Mouse (Mus musculus) layer of hippocampus, adult 2 months (tissue): ENCODE measurements around the gene Axl. TPM values are rescaled to one million over a fixed set of nuclear protein-coding genes. Genes with fewer than 3 reads are reported as not detected.
"Not testable (repeated sequence)": the region's sequence is repeated elsewhere in the genome, so short reads cannot be mapped to it uniquely, and the experiment has no call there.

Experiments used
- DNase-seq, 2 experiments: peaks; one replicate each; pipeline ENCODE4 v3.0.0; 2022; ENCODE audit warnings: low spot score in 2 of 2
- H3K27ac ChIP-seq: fragments of 200-600 bp; 2 replicates; pipeline ENCODE4 v1.8.1; 2022
- H3K4me3 ChIP-seq: fragments of 200-600 bp; 2 replicates; pipeline ENCODE4 v1.8.1; 2022; ENCODE audit warnings: mild to moderate bottlenecking
- CTCF ChIP-seq: fragments of 200-600 bp; conservative IDR thresholded peaks from 2 replicates; pipeline ENCODE4 v1.8.1; 2022; ENCODE audit warnings: antibody characterized with exemption, mild to moderate bottlenecking, moderate library complexity
- total RNA-seq, 2 experiments: library from RNA; stranded (reverse); gene quantifications; 2 replicates each; pipeline ENCODE4 v1.2.3; 2021

Axl gene
- total RNA-seq, 2 experiments from 2014 or later, result 36.6 to 41.1 TPM

DNA sequence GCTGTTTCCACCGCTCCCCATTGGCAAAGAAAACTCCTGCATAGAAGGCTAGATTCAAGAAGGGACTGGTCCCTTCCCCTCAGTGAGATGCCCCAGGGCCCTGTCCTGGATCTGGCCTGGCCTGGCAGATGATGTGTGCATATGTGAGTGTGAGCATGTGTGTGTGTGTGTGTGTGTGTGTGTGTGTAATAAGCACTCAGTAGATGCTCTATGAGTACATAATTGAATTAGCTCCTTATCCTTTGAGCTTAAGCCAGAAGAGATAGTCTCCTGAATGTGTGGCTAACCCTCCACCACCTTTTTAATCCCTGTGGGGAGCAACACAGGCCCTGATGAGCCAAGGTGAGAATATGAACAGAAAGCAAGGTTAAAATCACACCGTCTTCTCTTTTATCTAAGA lies 23.2 kb upstream of the Axl start:
- no peak for TF ChIP-seq CTCF
- no peak overlapping the region for H3K27ac ChIP-seq
- DNase-seq, result no peak

GRCm38 (mm10) chr7:25805631-25806343 lies 17.3 kb upstream of the Axl start:
- TF ChIP-seq CTCF, result peak; percentile 91
- Histone ChIP-seq H3K4me3 (peak overlapping the region; percentile 56), H3K27ac (peak overlapping the region; percentile 43; the same call in 1 of the 2 replicates)
- peak; percentile 88 to 96 for DNase-seq

More for the DNA sequence above, 23.2 kb upstream of the Axl start:
- no peak overlapping the region for H3K4me3 ChIP-seq

DNA sequence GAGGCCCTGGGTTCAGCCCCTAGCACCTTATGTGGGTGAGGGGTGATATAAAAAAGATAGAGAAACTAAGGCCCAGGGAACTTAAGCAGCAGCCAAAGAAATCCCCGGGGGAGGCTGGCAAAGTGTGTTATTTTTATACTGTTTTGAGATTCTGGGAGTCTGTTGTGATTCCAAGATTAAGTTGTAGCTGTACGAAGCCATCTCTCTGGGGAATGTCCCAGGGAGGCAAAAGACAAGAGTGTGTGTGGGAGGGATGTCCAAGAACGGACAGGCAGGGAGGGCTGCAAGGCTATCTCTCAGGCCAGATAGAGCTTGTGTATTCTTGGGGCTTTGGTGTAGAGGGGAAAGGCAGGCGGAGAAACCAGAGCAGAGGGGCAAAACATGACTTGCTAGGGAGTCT lies 16.3 kb upstream of the Axl start:
- no peak for TF ChIP-seq CTCF
- H3K4me3 ChIP-seq, result no peak overlapping the region
- no peak overlapping the region for H3K27ac ChIP-seq
- DNase-seq, result no peak

DNA sequence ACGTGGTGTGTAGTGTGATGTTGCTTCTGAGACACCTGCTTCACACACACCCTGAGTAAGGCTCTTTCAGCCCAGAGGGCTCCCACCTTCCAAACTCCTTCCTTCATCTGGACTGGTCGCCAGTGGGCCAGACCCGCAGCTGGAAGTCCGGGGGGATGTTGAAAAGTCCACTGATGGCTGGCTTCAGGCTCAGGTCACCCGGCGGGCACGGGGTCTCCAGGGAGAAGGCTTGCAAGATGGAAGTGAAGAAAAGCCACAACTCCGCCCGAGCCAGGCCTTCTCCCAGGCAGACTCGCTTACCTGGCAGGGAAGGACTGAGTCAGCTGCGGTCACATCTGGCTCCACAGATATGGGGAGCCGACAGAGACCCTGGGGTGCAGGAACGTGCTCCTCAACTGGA lies 15.0 kb upstream of the Axl start:
- TF ChIP-seq CTCF, result no peak
- H3K27ac ChIP-seq, result no peak overlapping the region
- no peak for DNase-seq
- no peak overlapping the region for H3K4me3 ChIP-seq

DNA sequence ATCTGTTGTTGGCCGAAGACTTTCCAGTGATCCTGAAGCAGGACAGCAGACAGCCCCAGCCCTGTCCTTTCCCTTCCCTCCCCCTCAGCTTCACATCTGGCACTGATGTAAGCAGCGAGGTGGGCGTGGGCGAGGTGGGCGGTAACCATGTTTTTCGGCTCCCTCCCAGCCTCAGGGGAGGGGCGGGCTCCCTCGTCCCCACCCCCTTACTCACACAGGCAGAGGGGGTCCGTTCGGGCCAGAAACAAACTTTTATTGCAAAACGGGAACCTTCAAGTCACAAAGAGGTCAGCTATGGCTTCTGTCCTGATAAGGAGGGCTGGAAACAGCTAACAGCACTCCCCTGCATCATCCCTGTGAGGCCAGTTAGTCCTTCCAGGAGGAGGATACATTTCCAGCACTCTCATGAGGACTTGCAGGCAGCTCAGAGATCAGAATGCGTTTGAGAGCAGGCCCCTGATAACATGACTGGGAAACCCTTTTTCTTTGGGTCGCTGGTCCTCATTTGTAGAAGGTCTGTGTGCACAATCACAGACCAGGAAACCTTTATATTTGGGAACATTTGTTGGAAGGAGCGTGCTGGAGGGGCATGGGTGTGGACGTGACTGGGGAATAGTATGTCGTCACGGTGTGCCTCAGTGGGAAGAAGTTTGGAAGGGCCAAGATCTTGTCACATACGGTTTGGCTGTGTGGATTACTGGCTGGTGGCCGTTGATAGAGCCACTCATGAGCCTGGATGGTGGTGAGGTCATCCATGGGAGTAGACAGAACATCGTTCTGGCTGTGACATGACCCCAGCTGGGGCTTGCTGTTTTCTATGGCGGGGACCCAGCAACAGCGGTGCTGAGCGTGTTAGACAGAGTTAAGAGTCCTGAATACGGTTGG lies 14.0 kb upstream of the Axl start:
- Histone ChIP-seq H3K4me3 (no peak overlapping the region), H3K27ac (no peak overlapping the region)
- no peak for DNase-seq
- no peak for TF ChIP-seq CTCF

GRCm38 (mm10) chr7:25801031-25801430 lies 12.5 kb upstream of the Axl start:
- TF ChIP-seq CTCF, result no peak
- DNase-seq, result no peak
- H3K27ac ChIP-seq, result no peak overlapping the region
- H3K4me3 ChIP-seq, result no peak overlapping the region

GRCm38 (mm10) chr7:25799369-25799768 lies 10.9 kb upstream of the Axl start:
- TF ChIP-seq CTCF, result no peak
- Histone ChIP-seq H3K27ac (no peak overlapping the region), H3K4me3 (no peak overlapping the region)
- no peak for DNase-seq

DNA sequence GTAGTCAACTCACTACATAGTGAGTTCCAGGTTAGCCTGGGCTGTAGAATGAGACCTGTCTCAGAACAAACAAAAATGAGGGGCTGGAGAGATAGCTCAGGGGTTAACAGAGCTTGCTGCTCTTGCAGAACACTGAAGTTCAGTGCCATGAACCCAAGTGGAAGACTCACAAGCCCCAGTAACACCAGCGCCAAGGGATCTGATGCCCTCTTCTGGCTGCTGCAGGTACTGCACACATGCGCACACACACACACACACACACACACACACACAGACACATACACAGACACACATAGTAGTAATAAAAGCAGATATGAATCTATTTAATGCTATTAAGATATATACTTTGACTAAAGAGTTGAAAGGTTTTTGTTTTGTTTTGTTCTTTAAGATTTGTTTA lies 10.0 kb upstream of the Axl start:
- H3K4me3 ChIP-seq, result no peak overlapping the region
- 0 out of 2 replicates have a peak, but pooled peaks have one; percentile 19 for TF ChIP-seq CTCF
- H3K27ac ChIP-seq, result no peak overlapping the region
- DNase-seq, result no peak

- TF ChIP-seq CTCF, result no peak
Observed at GRCm38 (mm10) chr7:25794775-25795174, 6.3 kb upstream of the Axl start.

DNA sequence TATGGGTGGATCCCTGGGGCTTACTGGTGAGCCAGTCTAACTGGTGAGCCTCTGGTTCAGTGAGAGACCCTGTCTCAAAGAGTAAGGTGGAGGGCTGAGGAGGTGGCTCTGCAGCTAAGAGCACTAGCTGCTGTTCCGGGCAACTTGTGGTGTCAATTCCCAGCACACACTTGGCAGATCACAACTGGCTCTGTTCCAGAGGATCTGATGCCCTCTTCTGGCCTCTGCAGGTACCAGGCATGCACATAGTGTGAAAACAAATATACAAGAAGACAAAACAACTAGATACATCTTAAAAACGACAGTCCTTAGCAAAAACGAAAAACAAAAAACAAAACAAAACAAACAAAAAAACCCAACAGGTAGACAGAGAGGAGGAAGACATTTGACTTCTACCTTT lies 5.2 kb upstream of the Axl start:
- DNase-seq, result no peak
- peak; percentile 52 for TF ChIP-seq CTCF
- Histone ChIP-seq H3K27ac (no peak overlapping the region), H3K4me3 (no peak overlapping the region)

More at GRCm38 (mm10) chr7:25794775-25795174, 6.3 kb upstream of the Axl start:
- DNase-seq, result no peak
- Histone ChIP-seq H3K27ac (no peak overlapping the region), H3K4me3 (no peak overlapping the region)

DNA sequence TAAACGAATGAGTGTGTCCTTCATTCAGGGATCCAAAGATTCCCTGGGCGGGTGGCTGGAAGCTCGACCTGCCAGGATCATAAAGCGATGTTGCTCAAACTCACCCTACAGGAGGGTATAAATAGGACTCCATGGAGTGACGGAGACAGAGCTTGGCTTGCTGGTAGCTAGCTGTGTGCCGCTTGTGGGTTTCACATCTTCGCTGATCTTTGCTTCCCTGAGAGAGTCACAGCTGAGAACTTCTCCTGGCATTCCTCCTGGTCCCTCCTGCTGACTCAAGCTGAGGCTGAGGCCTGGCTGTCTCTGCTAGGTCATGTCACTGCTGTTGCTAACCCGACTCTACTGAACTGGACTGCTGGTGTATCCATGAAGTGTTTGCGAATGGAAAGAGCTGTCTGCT lies 4.5 kb upstream of the Axl start:
- not testable (repeated sequence) for DNase-seq, H3K4me3 ChIP-seq, H3K27ac ChIP-seq

DNA sequence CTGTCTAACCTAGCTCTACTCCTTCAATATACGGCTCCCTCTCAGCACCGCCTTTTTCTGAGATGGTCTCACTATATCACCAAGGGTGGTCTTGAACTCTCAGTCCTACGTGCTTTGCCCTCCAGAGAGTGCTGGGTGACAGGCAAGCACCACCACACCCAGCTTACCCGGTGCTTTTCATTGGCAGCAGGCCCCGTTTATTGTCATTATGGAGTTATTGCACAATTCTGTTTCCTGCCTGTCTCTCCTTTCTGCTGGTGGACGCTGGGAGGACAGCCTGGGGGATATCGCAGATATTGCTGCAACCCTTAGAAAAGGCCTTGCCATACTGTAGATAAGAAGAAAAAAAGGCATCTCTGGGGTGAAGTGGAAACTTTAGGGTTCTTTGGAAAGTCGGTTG lies 2.1 kb upstream of the Axl start:
- Histone ChIP-seq H3K4me3 (no peak overlapping the region), H3K27ac (no peak overlapping the region)
- no peak for DNase-seq
- no peak for TF ChIP-seq CTCF

DNA sequence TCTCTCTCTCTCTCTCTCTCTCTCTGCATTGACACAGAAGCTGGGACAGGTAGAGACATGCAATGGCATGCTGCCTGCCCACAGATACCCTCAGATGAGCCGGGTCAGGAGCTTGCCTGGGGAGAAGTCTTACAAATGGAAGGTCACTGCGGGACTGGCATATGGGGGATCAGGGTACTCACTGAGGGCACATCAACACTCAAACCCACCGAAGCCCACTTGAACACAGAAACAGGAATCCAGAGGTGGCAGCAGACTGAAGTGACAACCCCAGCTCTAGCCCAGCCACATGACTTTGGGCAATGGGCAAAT lies 580 bp upstream of the Axl start:
- no peak for DNase-seq
- no peak for TF ChIP-seq CTCF
- peak overlapping the region; percentile 23; the same call in 1 of the 2 replicates for H3K4me3 ChIP-seq
- peak overlapping the region; percentile 65 for H3K27ac ChIP-seq
